Mouse (Mus musculus): ENCODE data around the gene Rln1. TPM values are rescaled to one million over a fixed set of nuclear protein-coding genes. Genes with fewer than 3 reads are reported as not detected.

Gene Rln1
- total RNA-seq, 2 experiments from 2014 or later: not detected

DNA sequence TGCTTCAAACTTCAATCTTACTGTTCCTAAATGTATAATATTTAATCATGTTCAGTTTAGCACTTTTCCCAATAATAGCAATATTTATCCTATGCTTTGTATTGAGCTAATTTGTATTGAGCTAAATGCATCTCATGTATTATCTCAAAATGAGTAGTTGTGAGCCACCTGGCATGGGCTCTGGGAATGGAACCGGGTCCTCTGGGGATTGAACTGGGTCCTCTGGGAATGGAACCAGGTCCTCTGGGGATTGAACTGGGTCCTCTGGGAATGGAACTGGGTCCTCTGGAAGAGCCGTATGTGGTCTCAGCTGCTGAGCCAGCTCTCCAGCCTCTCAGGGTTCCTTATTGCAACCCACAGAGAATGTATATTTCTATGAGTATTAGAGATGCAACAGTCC lies 32.4 kb downstream of the Rln1 start:
- intact Hi-C loops (cut with DNase I): no loop called here
- no peak for DNase-seq

DNA sequence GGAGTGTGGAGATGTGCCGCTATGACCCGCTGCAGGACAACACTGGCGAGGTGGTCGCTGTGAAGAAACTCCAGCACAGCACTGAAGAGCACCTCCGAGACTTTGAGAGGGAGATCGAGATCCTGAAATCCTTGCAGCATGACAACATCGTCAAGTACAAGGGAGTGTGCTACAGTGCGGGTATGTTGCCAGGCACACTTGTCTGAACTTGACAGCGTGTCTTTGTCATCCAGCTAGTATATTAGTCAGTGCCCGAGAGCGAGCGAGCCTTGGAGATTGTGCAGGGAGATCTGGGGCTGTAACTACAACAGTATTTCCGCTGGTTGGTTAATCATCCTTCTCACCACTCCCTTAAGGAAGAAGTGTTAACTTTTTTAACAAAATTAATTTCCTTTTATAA lies 33.6 kb downstream of the Rln1 start:
- intact Hi-C loops (cut with DNase I): no loop called here
- DNase-seq: no peak

DNA sequence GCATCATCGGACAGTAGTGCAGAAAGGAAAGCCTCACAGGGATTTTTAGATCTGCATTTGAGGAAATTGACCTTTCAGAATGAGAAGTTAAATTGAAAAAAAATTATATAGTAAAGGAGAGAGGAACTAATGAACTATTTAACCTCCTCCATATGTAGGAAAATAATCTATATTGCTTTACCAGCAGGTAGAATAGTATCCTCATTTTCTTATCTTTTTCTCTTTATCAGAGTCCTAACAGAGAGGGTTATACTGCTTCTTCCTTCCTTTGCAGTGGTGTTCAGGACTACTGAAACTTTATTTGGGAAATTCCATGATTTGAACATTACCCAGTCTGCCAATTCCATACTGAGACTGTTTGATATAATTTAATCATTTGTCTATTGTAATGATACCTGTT lies 37.1 kb downstream of the Rln1 start:
- no peak for DNase-seq
- intact Hi-C loops (cut with DNase I): loop anchor here (5.0 kb wide), 1 partner anchor 55 kb away; no protein-coding TSS in a partner anchor

DNA sequence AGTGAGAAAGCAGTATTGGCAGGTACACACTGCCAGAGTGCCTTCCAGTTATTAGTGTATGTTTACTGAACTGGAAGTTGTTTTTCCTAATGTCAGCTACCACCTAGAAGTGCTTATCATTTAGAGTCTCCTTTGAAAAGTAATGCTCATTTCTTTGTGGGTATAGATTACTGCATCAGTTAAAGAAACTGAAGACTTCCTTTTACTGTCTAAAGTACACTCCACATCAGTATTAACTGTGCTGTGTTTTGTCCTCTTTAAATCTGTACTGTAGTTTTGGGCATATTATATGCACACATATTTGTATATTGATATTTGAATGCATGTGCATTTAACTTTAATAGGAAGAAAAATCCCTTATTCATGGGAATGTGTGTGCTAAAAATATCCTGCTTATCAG lies 38.3 kb downstream of the Rln1 start:
- intact Hi-C loops (cut with DNase I): loop anchor here (5.0 kb wide), 1 partner anchor 56 kb away; no protein-coding TSS in a partner anchor
- no peak for DNase-seq

- no peak for DNase-seq
- intact Hi-C loops (cut with DNase I): loop anchor here (5.0 kb wide), 1 partner anchor 58 kb away; no protein-coding TSS in a partner anchor
Measured at GRCm38 (mm10) chr19:29294756-29295155, 39.7 kb downstream of the Rln1 start.

DNA sequence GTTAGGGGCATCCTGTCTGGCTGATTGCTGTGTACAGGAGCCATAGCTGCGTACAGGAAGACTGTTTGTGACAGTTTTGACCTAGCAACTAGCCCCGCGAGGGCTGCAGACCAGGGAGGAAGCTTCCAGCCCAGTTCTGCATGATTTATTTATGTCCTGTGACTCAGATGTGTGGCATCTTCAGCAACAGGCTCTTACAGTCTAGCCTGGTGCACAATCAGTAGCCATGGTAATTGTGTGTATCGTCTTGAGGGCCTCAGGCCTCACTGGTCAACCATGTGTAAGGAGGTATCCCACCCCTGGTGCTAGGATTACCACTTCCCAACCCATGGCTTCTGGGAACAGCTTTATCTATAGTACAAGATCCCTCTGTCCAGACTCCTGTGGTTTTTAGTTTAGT lies 41.9 kb downstream of the Rln1 start:
- intact Hi-C loops (cut with DNase I): no loop called here

GRCm38 (mm10) chr19:29291532-29291931 lies 42.9 kb downstream of the Rln1 start:
- intact Hi-C loops (cut with DNase I): no loop called here
- no peak for DNase-seq

More for the DNA sequence above, 41.9 kb downstream of the Rln1 start:
- DNase-seq: no peak

DNA sequence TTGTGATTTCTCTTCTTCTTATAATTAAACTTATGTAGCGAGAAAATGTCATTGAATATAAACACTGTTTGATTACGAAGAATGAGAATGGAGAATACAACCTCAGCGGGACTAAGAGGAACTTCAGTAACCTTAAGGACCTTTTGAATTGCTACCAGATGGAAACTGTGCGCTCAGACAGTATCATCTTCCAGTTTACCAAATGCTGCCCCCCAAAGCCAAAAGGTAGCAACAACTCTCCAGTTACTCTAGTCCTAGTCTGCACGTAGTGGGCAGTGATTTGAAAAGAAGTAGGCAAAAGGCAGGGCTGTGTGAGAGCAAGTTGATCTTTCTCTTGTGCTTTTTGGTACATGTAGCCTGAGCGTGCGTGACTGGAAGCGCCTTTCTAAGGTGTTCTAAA lies 46.6 kb downstream of the Rln1 start:
- DNase-seq: no peak

DNA sequence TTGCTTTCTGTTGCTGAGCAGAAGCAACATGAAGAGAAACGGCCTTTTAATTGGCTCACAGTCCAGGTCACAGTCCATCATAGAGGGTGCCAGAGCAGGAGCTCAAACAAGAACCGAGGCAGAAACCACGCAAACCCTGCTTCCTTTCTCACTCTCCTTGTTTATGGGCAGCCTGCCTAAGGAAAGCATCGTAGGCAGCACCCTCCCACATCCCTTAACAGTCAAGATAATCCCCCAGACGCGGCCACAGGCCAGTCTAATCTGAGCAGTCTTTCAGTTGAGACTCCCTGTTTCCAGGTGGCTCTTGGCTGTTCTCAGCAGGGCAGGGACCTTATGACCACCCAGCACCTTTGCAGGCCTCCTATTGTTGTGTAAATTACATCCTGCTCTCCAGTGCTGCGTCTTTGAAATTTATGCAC lies 49.0 kb downstream of the Rln1 start:
- no peak for DNase-seq
- intact Hi-C loops (cut with DNase I): no loop called here

More for the DNA sequence above, 46.6 kb downstream of the Rln1 start:
- intact Hi-C loops (cut with DNase I): no loop called here

Other genes starting within 250 kb of the Rln1 start
- gene Rcl1, start 233.3 kb downstream of the Rln1 start, total RNA-seq (2021): 1 to 10 TPM; 5.6 to 6.8 TPM
- 10 to 100 TPM; 14.5 to 15.2 TPM for gene Jak2, start 82.8 kb downstream of the Rln1 start, total RNA-seq (2021)
- gene Insl6, start 9.3 kb downstream of the Rln1 start, total RNA-seq (2021): under 1 TPM in 1 of 2 experiments, not detected in 1; 0.32 TPM
- 10 to 100 TPM; 28.9 to 30.4 TPM for gene Plgrkt, start 32.7 kb upstream of the Rln1 start, total RNA-seq (2021)
- 1 to 10 TPM in 1 of 2 experiments, under 1 TPM in 1; 0.84 to 1.5 TPM for gene Cd274, start 32.8 kb upstream of the Rln1 start, total RNA-seq (2021)
- gene Pdcd1lg2, start 76.2 kb upstream of the Rln1 start, total RNA-seq (2021): not detected
- 10 to 100 TPM; 27.3 to 30.8 TPM for gene Ric1, start 187.6 kb upstream of the Rln1 start, total RNA-seq (2021)

Measured in heart, postnatal 14 days (tissue).